Mouse (Mus musculus) C2C12 (cell line): ENCODE data around the gene Idh2. TPM values are rescaled to one million over a fixed set of nuclear protein-coding genes. Genes with fewer than 3 reads are reported as not detected.

Experiments used
- H3K27me3 ChIP-seq: one replicate; pipeline ENCODE4 v1.6.1; 2011; ENCODE audit not compliant: control insufficient read depth, insufficient read depth, insufficient read length
- H3K36me3 ChIP-seq: one replicate; pipeline ENCODE4 v1.6.1; 2011; ENCODE audit not compliant: control insufficient read depth, insufficient read depth
- H3K4me3 ChIP-seq: one replicate; pipeline ENCODE4 v1.5.1; 2011; ENCODE audit warnings: mild to moderate bottlenecking, control low read depth; ENCODE audit not compliant: poor library complexity, insufficient read depth, severe bottlenecking
- H3K79me2 ChIP-seq: one replicate; pipeline ENCODE4 v1.6.1; 2011; ENCODE audit not compliant: control insufficient read depth, insufficient read depth
- H3K79me3 ChIP-seq: one replicate; pipeline ENCODE4 v1.6.1; 2011; ENCODE audit warnings: low read depth, control low read depth
- H3ac ChIP-seq: one replicate; pipeline ENCODE3; 2011; ENCODE audit warnings: low read depth; ENCODE audit not compliant: control insufficient read depth, insufficient read length
- CEBPB ChIP-seq: IDR thresholded peaks from one replicate; pipeline ENCODE4 v1.6.1; 2011; ENCODE audit warnings: low read depth, mild to moderate bottlenecking, control low read depth, moderate library complexity
- CTCF ChIP-seq: IDR thresholded peaks from one replicate; pipeline ENCODE4 v1.5.1; 2011; ENCODE audit not compliant: control insufficient read depth, insufficient read depth, insufficient read length
- FOSL1 ChIP-seq: IDR thresholded peaks from one replicate; pipeline ENCODE4 v1.8.0; 2011; ENCODE audit warnings: mild to moderate bottlenecking, low read length; ENCODE audit not compliant: poor library complexity, insufficient read depth, severe bottlenecking
- MAX ChIP-seq: IDR thresholded peaks from one replicate; pipeline ENCODE4 v1.6.1; 2011; ENCODE audit warnings: mild to moderate bottlenecking, control low read depth
- MYOD1 ChIP-seq: IDR thresholded peaks from one replicate; pipeline ENCODE4 v1.6.1; 2011; ENCODE audit warnings: low read depth; ENCODE audit not compliant: control insufficient read depth, insufficient read length
- MYOG ChIP-seq: IDR thresholded peaks from one replicate; pipeline ENCODE4 v1.6.1; 2011; ENCODE audit not compliant: control insufficient read depth, insufficient read length; ENCODE audit errors: extremely low read depth
- USF1 ChIP-seq: IDR thresholded peaks from one replicate; pipeline ENCODE4 v1.6.1; 2011; ENCODE audit warnings: low read depth, mild to moderate bottlenecking, control low read depth, moderate library complexity
- long read RNA-seq, 2 experiments: library from polyadenylated mRNA; unstranded; transcript quantifications; one replicate each; pipeline ENCODE4 v2.0.0; 2019 to 2020
- polyA plus RNA-seq: library from polyadenylated mRNA; unstranded; fragments of >200 nt; fragmentation: generic; extraction: Trizol; gene quantifications from one replicate; pipeline ENCODE4 v1.2.1, GENCODE M21; 2012; ENCODE audit warnings: missing spikeins

Gene Idh2
- 244 TPM for polyA plus RNA-seq
- long read RNA-seq, experiment 1, transcript Idh2-201 (11 exons, 1,745 nt): major isoform, 157 of 202 reads
- long read RNA-seq, experiment 1, partial matches to known transcripts: 22 of 202 reads
- long read RNA-seq, experiment 1, other reads (novel, unspliced or antisense): 15 of 202 reads
- long read RNA-seq, experiment 2, transcript Idh2-201 (11 exons, 1,745 nt): major isoform, 608 of 666 reads
- long read RNA-seq, experiment 2, partial matches to known transcripts: 29 of 666 reads
- long read RNA-seq, experiment 2, other reads (novel, unspliced or antisense): 29 of 666 reads

DNA sequence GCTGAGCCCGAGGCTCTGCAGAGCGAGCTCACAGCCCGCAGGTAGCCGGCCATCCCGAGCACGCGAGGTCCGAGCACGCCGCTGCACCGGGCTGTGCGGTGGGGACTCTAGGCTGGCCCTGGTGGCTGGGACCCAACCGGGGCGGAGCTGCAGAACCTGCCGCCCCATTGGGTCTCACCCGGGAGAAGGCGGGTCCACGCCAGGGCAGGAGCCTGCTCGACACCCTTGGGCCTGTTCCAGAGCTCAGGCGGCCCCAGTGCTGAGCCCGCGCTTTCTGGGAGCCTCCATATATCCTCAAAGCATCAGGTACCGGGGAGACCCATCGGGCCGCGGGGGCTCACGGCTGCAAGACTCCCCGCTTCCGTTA, at the start of gene Idh2:
TSS of gene Idh2 (minus strand) at position 169 of the 367 bp plus-strand sequence.
- H3K79me2 ChIP-seq: peaks cover 49% of the 10 kb centered on the region
- no peak for TF ChIP-seq CTCF
- TF ChIP-seq MYOG: no peak
- no peak for TF ChIP-seq CEBPB
- TF ChIP-seq USF1: no peak
- TF ChIP-seq MYOD1: no peak
- no peak for TF ChIP-seq FOSL1
- TF ChIP-seq MAX: peak; percentile 64
- no peaks in the 10 kb centered on the region for H3K27me3 ChIP-seq
- peak within 1 kb of the TSS; percentile 60 for H3K4me3 ChIP-seq
- peaks cover 4% of the 10 kb centered on the region for H3K36me3 ChIP-seq
- H3ac ChIP-seq: peak within 1 kb of the TSS; percentile 95
- peaks cover 36% of the 10 kb centered on the region for H3K79me3 ChIP-seq

DNA sequence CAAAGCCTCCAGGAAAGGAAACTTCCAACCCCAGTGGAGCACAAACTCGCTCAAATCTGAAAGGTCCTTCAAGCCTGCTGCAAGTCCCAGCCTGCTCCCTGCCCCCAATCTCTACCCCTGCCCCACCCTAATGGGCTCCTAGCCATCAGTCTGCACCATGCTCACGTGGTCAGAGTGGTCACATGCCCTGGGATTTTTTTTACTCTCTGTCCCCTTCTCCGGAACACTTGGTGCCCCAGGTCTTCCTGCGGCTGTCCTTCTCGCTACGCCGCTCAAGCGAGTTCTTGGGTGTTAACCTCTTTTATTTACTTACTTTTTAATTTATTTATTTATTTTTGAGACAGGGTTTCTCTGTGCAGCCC, 45.7 kb upstream of the Idh2 start:
- Histone ChIP-seq H3K79me2 (no peaks in the 10 kb centered on the region), H3ac (no peak overlapping the region), H3K4me3 (no peak overlapping the region), H3K36me3 (no peaks in the 10 kb centered on the region), H3K27me3 (no peaks in the 10 kb centered on the region), H3K79me3 (no peaks in the 10 kb centered on the region)
- TF ChIP-seq USF1: peak; percentile 92
- TF ChIP-seq MYOD1: no peak

DNA sequence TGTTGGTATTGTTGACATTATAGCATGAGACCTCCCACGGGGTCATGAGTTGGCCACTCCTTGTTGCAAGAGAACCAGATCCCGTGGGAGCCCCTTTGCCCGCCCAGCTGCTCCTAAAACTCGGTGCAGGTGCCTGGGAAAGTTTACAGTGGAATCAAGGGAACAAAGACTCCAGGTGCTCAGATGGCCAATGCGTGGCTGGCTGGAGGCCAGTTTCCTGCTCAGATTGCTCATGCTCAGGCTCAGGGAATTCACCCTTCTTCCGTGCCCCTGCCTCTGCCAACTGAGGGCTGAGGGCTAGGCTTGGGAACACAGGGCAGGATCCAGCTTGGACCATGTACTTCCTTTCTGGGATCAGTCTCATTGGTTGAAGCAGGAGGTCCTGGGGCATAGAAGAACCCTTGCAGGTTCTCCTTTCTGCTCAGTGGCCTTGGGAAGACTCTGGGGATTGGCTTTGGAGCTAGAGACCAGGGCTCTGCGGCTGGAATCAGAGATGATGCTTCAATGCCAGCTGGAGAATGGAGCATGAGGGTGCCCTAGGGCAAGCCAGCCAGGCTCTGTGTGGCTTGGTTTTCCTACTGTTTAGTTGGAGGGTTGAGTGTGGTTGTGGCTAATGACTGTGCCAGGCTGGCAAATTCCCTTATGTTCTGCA, 45.2 kb upstream of the Idh2 start:
- no peak overlapping the region for H3ac ChIP-seq
- H3K79me2 ChIP-seq: no peaks in the 10 kb centered on the region
- H3K4me3 ChIP-seq: no peak overlapping the region
- H3K36me3 ChIP-seq: no peaks in the 10 kb centered on the region
- no peaks in the 10 kb centered on the region for H3K79me3 ChIP-seq
- no peaks in the 10 kb centered on the region for H3K27me3 ChIP-seq
- TF ChIP-seq MYOD1: no peak
- no peak for TF ChIP-seq USF1
- TF ChIP-seq CTCF: no peak
- no peak for TF ChIP-seq MYOG
- no peak for TF ChIP-seq MAX
- TF ChIP-seq CEBPB: no peak
- TF ChIP-seq FOSL1: no peak

- no peaks in the 10 kb centered on the region for H3K27me3 ChIP-seq
- no peak overlapping the region for H3ac ChIP-seq
- no peak overlapping the region for H3K4me3 ChIP-seq
- no peaks in the 10 kb centered on the region for H3K36me3 ChIP-seq
- no peaks in the 10 kb centered on the region for H3K79me3 ChIP-seq
- H3K79me2 ChIP-seq: no peaks in the 10 kb centered on the region
- TF ChIP-seq MAX (no peak), CEBPB (no peak), MYOG (no peak), FOSL1 (no peak), USF1 (no peak), CTCF (no peak), MYOD1 (no peak)
These were observed 43.5 kb upstream of the Idh2 start for GRCm38 (mm10) chr7:80158496-80159268.

DNA sequence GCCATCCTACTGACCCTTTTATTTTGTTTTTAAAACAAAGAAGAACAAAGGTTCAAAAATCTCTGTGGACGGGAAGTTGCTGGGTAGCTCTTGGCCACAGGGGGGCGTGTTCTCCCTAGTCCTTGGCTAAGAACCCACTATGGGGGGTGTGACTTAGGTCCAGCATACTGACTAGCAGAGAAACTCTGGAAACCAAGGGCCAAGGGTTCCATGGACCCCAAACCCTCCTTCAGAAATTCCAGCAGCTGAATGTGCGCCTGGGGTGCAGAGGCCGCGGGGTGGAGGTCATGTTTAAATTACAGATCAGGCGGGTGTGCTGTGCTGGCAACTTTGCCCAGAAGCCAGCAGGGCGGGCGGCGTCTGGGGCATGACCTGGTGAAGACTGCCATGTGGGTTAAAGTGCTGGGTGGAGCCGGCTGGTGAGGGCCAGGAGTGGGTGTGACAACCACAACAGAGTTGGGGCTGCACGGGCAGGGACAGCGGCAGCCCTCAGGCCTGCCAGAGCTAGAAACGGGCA, 41.6 kb upstream of the Idh2 start:
- H3K79me2 ChIP-seq: no peaks in the 10 kb centered on the region
- TF ChIP-seq CTCF (peak; percentile 49), FOSL1 (no peak), CEBPB (no peak), MYOG (no peak)
- no peaks in the 10 kb centered on the region for H3K27me3 ChIP-seq
- H3K79me3 ChIP-seq: no peaks in the 10 kb centered on the region
- H3K36me3 ChIP-seq: no peaks in the 10 kb centered on the region
- no peak overlapping the region for H3ac ChIP-seq
- no peak overlapping the region for H3K4me3 ChIP-seq

DNA sequence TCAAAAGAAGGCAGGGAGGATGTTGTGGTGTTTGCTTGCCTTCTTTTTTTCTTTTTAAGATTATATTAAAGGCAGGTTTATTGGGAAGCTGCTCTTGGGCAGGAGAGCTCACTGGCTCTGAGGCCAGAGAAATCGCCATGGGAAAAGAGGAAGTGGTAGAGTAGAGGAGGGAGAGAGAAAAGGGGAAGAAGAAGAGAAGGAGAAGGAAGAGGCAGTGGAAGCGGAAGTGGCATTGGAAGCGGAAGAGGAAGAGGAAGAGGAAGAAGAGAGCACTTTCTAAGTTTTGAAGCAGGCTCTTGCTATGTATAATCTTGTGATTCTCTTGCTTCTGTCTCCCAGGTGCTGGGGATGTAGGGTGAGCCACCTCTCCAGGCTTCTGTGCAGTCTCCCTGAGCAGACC, 39.5 kb upstream of the Idh2 start:
- no peak overlapping the region for H3K4me3 ChIP-seq

More for the DNA sequence above, 39.5 kb upstream of the Idh2 start:
- Histone ChIP-seq H3K36me3 (no peaks in the 10 kb centered on the region), H3K79me3 (no peaks in the 10 kb centered on the region), H3K79me2 (no peaks in the 10 kb centered on the region), H3K27me3 (no peaks in the 10 kb centered on the region), H3ac (no peak overlapping the region)
- no peak for TF ChIP-seq FOSL1
- TF ChIP-seq MYOD1: no peak
- TF ChIP-seq CEBPB: no peak
- no peak for TF ChIP-seq MAX
- no peak for TF ChIP-seq CTCF
- no peak for TF ChIP-seq MYOG
- no peak for TF ChIP-seq USF1
